Mouse (Mus musculus) hindbrain, embryonic 13.5 days (tissue): ENCODE measurements around the gene Slc16a11. TPM values are rescaled to one million over a fixed set of nuclear protein-coding genes. Genes with fewer than 3 reads are reported as not detected.

Source experiments
- microRNA counts: library from miRNA; unstranded; fragments of <30 nt; microRNA quantifications from one replicate; lab custom pipeline; 2016
- microRNA-seq: library from miRNA; unstranded; fragments of <30 nt; microRNA quantifications from one replicate; pipeline ENCODE4, GENCODE M21; 2016
- polyA plus RNA-seq: library from polyadenylated mRNA; unstranded; fragments of >200 nt; fragmentation: Nextera tagmentation; extraction: Ambion mirVana; gene quantifications from 2 replicates; pipeline ENCODE4 v1.2.1, GENCODE M21; 2015

Gene Slc16a11
- polyA plus RNA-seq, 1 experiment from 2014 or later = 4.6 TPM

MicroRNAs encoded within 50 kb of the gene (microRNA counts, 519-probe panel; counts per million panel counts)
- microRNA mmu-miR-195 (lab: Ali Mortazavi, UCI) (51.3 counts per million), microRNA mmu-miR-497 (lab: Ali Mortazavi, UCI) (51.3 counts per million)

Small RNA genes within 50 kb of the gene (microRNA-seq; reads per million reads assigned to microRNA genes)
- gene Mir195a = 290 reads per million, percentile 62 among the genes with 10 or more reads in this experiment
- not detected for gene Mir497
- not detected for gene Mir497b

Other genes starting within 250 kb of the Slc16a11 start
- 0.38 and 0.87 TPM in 2 replicates for gene Cldn7, start 248.0 kb upstream of the Slc16a11 start, polyA plus RNA-seq
- 22.4 and 22.7 TPM in 2 replicates for gene Ctdnep1, start 231.6 kb upstream of the Slc16a11 start, polyA plus RNA-seq
- gene Elp5, start 230.2 kb upstream of the Slc16a11 start, polyA plus RNA-seq = 149 and 154 TPM in 2 replicates
- 670 and 709 TPM in 2 replicates for gene Gabarap, start 221.6 kb upstream of the Slc16a11 start, polyA plus RNA-seq
- 72.9 and 74.8 TPM in 2 replicates for gene Phf23, start 217.0 kb upstream of the Slc16a11 start, polyA plus RNA-seq
- 26.8 and 28.6 TPM in 2 replicates for gene Dvl2, start 212.2 kb upstream of the Slc16a11 start, polyA plus RNA-seq
- gene Acadvl, start 197.3 kb upstream of the Slc16a11 start, polyA plus RNA-seq = 56.9 and 59.4 TPM in 2 replicates
- 28.1 TPM in 2 replicates for gene Dlg4, start 195.8 kb upstream of the Slc16a11 start, polyA plus RNA-seq
- 1.5 and 1.7 TPM in 2 replicates for gene Asgr1, start 158.7 kb upstream of the Slc16a11 start, polyA plus RNA-seq
- not detected in 2 replicates for gene Asgr2, start 120.1 kb upstream of the Slc16a11 start, polyA plus RNA-seq
- 0.88 and 0.95 TPM in 2 replicates for gene Mgl2, start 82.4 kb upstream of the Slc16a11 start, polyA plus RNA-seq
- gene Clec10a, start 56.6 kb upstream of the Slc16a11 start, polyA plus RNA-seq = 0.47 and 1.3 TPM in 2 replicates
- gene Slc16a13, start 8.3 kb downstream of the Slc16a11 start, polyA plus RNA-seq = 16.1 and 18.1 TPM in 2 replicates
- gene Bcl6b, start 17.0 kb downstream of the Slc16a11 start, polyA plus RNA-seq = 5.0 and 5.5 TPM in 2 replicates
- gene 0610010K14Rik, start 25.2 kb downstream of the Slc16a11 start, polyA plus RNA-seq = 193 and 201 TPM in 2 replicates
- 12.4 and 14.7 TPM in 2 replicates for gene Gm21988, start 27.1 kb downstream of the Slc16a11 start, polyA plus RNA-seq
- gene Rnasek, start 27.1 kb downstream of the Slc16a11 start, polyA plus RNA-seq = 340 and 342 TPM in 2 replicates
- 2.1 and 2.8 TPM in 2 replicates for gene Alox12, start 42.6 kb downstream of the Slc16a11 start, polyA plus RNA-seq
- gene Alox12e, start 109.9 kb downstream of the Slc16a11 start, polyA plus RNA-seq = not detected in 2 replicates
- gene Alox15, start 139.3 kb downstream of the Slc16a11 start, polyA plus RNA-seq = 0.10 TPM in 1 of 2 replicates, not detected in the other
- 33.3 and 33.6 TPM in 2 replicates for gene Pelp1, start 197.3 kb downstream of the Slc16a11 start, polyA plus RNA-seq
- gene Arrb2, start 219.9 kb downstream of the Slc16a11 start, polyA plus RNA-seq = 47.6 and 50.2 TPM in 2 replicates
- 43.2 and 45.5 TPM in 2 replicates for gene Med11, start 239.2 kb downstream of the Slc16a11 start, polyA plus RNA-seq
- gene Zmynd15, start 246.7 kb downstream of the Slc16a11 start, polyA plus RNA-seq = 0.45 and 0.98 TPM in 2 replicates
- gene Cxcl16, start 247.2 kb downstream of the Slc16a11 start, polyA plus RNA-seq = 4.6 and 6.7 TPM in 2 replicates